Mouse (Mus musculus) left cerebral cortex, postnatal 36 days (tissue): ENCODE measurements at regions not wholly inside any gene's neighbourhood (a gene's known extent, or its start where the extent isn't known, plus 50 kb on each side); places are given as distances from the start of the nearest gene placed in this dataset.

Source experiments
- DNase-seq, 2 experiments: peaks; one replicate each; pipeline ENCODE4 v3.0.0; 2021 to 2022; ENCODE audit warnings: low spot score in 2 of 2, mixed read lengths in 1 of 2
- intact Hi-C: fragments of 180-260 bp; cut with DNase I; formaldehyde crosslinking; loops from one replicate; pipeline ENCODE4 v1.15.1; 2025

DNA sequence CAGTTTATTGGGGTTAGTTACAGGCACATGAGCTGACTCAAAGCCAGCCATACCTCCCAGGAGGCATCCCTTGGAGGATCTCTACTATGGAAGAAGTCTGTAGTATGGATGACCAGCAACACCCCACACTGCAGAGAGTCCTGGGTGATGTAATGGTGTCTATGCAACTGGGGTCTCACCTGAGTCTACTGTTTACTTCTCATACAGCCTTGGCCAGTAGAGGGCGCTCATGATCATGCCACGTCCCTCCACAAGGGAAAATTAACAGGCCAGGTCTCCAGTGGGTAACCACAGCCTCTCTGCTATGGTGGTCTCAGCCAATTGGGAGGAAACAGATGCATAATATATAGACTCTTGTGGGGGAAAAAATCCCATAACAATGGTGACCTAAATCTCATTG, 111.7 kb downstream of the Cdh26 start:
- intact Hi-C loops: no loop called here

DNA sequence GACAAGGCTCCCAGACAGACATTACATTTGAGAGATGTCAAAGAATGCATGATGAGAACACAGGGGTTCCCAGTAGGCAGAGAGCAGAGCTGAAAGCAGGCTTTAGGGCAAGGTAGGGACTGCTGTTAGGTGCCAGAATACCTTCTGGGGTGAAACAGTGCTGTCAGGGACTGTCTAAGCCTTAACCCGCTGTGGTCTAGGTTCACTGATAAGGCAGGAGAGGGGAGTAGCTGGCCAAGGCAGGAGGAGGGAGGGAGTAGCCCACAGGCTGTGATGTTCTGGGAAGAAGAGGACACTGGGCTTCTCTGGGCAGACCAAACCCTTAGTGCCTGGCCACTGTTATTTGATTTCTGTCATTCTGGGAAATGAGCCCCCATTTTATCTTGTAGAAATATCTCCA, 114.1 kb downstream of the Cdh26 start:
- intact Hi-C loops: no loop called here

More for the DNA sequence above, 111.7 kb downstream of the Cdh26 start:
- peak in 1 of 2 experiments; percentile 45 for DNase-seq

DNA sequence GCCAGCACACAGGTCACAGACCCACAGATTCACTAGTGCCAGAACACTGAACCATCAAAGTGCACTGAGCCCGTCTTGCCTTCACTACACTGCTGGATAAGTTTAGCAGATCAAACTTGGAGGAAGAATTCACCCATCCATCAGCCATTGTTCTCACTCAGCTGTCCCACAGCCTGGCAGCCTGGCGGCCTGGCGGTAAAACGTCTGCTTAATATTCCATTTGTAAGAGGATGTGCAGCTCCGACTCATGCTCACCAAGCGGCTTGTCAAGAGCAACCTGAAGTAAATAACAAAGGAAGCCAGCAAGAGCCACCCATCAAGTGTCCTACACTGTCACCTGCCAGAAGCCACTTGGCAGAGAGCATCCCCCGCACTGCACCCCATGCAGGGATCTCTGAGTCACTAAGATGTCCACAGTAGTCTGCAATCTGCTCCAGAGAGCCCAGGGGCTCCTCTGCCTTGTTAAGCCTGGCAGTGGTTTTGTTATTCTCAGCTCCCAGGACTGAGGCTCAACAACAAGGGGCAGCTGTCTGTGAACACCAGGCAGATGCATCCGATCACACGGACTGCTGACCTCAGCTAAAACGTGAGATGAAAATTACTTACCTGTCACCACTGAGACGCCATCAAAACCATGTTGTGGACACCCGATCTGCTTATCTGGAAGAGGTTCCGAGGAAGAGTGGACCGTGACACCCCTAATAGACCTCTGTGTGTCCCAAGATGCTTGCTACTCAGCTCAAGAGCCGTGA, 115.4 kb downstream of the Cdh26 start:
- DNase-seq: no peak
- intact Hi-C loops: no loop called here

More for the DNA sequence above, 114.1 kb downstream of the Cdh26 start:
- DNase-seq: no peak

DNA sequence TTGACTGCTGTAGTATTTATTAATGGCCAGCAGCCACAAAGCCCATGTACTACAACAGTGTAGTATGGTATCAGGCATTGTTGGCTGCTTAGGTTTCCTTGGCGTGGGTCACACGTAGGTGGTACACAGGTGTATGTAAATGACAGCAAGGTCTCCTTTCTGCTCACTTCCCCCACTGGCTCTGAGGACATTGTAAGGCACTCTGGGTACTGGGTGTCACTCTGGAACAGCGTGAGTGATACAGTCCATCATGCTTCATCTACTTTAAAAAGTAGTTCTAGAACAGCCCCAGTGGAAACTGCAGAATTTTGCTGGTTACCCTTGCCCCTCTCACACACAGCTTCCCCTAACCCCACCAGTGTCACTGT, 116.0 kb downstream of the Cdh26 start:
- intact Hi-C loops: no loop called here
- DNase-seq: no peak

DNA sequence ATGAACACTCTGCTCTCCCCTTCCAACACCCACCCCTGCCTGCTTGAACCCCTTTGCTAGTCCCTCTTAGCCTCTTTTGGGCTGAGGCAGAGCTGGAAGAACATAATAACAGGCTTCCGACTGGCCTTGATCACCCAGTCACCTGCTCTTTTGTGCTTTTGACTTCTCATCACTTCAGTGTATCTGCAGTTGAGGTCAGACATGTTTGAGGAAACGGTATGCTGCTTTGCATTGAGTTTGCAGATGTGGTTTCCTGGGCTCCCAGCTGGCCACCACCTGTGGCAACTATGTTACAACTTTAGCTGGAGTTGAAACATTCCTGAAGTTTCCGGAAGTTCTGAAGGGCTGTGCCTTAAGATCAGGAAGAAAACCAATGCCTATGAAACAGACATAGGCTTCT, 116.6 kb downstream of the Cdh26 start:
- no peak for DNase-seq
- intact Hi-C loops: no loop called here

DNA sequence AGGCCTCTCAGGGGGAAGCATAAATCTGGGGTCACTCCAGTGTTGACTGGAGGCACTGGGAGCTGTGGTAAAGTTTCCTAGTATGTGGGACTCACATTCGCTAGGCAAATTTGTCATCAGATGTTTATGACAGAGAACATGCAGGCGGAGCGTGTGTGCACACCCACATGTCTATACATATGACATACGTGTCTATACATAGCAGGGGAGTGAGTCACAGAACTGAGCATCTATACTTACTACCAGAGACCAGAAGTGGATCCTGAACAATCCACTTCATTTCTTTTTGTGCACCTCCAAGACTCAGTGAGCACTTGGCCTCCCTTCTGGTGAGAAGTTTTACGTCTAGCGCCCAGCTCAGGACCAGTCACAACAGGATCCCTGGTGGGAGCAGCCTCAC, 118.6 kb downstream of the Cdh26 start:
- intact Hi-C loops: no loop called here
- peak in 1 of 2 experiments; percentile 36 for DNase-seq

DNA sequence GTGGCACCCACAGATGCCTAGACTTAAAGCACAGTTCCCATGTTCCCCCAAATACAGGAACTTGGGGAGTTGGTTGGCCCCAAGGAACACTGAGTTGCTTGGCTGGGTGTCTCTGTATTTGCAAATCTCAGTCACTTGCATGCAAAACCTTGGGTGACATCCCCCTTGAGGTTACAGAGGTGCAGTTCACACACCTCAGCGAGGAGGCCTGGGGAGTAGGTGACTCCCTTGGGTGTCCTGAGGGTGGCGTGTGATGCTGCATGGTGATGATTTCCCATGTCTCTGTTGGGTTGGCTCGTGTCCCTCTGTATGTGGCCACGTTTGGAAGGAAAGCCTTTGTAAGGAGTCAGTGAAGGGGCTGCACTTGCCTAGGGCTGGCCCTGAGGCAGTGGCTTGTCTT, 123.4 kb downstream of the Cdh26 start:
- intact Hi-C loops: no loop called here

DNA sequence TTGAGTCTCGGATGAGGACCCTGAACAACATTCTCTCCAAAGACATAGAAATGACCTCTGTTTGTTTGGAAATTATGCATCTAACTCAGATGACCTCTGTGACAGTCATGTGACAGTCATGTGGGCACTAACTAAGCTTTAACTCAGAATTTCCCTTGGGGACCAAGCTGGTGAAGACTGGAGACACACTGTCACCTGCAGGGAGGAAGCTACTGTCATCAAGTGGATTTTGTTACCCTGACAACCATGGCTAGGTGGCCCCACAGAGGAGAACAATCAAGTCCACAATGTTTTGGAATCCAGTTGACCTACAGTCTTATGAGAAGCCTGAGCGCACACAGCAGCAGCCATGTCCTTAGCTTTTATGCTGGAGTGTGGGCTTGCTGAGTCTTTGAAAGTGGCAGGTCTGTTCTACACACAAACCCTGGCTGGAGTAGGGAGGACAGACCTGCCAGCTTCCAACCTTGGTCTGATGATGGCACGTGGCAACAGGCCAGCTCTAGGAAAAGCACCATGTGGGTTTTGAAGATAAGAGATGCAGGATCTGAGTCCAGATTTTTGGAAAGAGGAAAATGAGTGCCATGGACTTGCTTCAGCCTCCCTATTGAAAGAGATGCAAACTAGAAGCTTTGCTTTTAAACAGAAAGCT, 125.5 kb downstream of the Cdh26 start:
- intact Hi-C loops: no loop called here
- DNase-seq: no peak

More for the DNA sequence above, 123.4 kb downstream of the Cdh26 start:
- DNase-seq: no peak

DNA sequence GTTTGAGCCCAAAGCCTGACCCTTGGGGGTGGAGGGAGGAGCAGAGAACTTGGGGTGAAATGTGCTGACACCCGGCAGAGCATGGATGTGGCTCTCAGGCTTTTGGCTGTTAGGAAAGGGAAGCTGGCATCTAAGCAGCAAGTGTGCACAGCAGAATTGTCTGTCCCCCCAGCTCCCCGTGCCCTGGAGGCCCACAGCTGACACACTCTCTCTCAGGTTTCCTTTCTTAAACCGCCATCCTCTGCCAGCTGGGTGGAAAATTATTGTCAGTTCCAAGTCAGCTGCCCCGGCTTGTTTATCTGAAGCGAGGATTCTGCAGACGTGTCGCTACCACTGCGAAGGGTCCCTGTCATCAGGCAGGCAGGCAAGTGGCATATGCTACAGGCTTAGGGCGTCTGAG, 127.6 kb downstream of the Cdh26 start:
- DNase-seq: no peak

DNA sequence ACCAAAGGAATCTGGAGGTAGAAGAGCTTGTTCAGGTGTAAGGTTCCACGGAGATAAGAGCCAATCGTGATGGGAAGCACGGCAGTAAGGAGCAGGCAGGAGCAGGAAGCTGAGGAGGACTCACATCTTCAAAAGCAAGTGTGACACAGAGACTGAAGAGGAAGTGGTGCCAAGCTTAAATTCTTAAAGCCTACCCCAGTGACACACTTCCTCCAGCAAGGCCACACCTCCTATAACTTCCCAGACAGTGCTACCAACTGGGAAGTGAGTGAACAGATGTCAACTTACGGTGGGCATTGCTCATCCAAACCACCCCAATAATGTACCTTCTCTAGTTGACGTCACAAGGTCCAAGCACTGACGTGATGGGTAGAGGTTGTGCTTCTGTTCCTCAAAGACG, 133.0 kb downstream of the Cdh26 start:
- intact Hi-C loops: no loop called here
- no peak for DNase-seq

More for the DNA sequence above, 127.6 kb downstream of the Cdh26 start:
- intact Hi-C loops: no loop called here

DNA sequence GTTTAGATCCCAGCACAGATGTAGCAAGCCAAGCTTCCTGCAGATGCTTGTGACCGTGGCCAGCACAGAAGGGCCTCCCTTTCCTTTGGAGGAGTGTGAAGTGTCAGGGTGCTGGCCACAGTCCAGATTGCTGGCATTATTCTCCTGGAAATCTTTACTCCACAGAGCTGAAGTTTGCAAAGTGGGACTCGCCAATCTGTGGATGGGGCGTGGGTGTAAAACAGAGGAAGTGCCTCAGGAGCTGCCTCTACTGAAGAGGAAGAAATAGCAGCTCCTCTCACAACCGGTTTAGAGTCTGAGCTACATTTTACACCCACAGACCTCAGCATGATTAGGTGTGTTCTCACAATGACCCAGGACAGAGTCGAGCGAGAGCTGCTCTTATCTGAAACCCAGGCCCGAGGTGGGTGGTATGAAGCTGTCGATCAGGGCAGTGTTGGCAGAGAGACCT, 135.1 kb downstream of the Cdh26 start:
- peak; percentile 78 to 84 for DNase-seq
- intact Hi-C loops: no loop called here

DNA sequence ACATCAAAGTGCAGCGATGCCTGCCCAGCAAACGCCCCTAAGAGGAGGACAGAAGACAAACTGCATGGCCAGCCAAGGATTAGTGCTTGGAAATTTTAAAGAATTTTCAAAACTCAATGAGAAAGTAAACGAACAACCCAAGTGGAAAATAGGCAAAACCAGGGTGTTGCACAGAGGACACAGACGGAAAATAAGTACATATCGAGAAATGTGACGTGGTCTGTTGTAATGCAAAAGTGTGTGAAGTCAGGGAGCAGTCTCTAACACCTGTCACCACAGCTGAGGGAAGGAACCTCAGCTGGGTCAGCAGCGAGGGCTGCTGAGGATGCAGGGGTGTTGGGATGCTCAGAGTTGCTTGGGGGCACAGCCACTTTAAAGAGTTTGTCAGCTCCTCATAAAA, 137.2 kb downstream of the Cdh26 start:
- DNase-seq: no peak
- intact Hi-C loops: no loop called here

DNA sequence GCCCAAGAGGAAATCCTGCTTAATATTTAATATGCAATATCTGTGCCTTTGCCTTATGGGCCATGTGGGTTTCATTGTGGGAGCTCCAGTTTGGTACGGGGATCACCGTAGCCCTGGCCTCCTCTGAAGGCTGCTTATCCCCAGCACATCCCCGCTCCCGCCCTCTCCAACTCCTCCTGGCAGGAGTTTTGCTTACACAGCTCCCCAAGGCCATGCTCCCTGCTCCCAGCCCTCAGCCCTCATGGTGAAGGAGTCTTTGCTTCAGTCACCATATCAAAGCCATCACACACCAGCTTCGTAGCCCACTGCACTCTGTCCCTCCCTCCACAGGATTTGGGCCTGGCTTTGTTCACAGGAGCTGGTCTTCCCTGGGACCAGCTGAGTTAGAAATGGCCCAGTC, 142.0 kb downstream of the Cdh26 start:
- intact Hi-C loops: loop anchor here (10.0 kb wide), 2 partner anchors 182 to 872 kb away; partner anchors contain the start of gene Cdh4
- DNase-seq: no peak

DNA sequence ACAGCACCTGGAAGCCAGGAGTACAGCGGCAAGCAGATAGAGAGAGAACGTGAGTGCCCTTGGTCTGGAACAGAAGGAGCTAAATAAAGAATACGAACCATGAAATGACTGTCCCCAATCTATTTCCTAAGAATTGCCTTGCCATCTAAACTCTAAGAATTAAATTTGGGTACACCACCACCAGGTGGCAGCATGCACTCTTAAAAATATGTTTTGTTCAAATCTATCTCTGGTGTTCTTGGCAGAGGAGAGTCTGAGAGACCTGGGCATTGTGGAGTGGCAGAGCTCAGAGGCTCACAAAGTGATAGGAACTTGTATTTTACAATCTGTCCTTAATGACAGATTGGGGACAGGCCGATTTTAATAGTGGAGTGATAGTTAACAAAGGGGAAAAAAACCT, 144.5 kb downstream of the Cdh26 start:
- intact Hi-C loops: loop anchor here (2.0 to 10.0 kb wide), 4 partner anchors 90 to 1302 kb away; partner anchors contain the start of gene Cdh4

DNA sequence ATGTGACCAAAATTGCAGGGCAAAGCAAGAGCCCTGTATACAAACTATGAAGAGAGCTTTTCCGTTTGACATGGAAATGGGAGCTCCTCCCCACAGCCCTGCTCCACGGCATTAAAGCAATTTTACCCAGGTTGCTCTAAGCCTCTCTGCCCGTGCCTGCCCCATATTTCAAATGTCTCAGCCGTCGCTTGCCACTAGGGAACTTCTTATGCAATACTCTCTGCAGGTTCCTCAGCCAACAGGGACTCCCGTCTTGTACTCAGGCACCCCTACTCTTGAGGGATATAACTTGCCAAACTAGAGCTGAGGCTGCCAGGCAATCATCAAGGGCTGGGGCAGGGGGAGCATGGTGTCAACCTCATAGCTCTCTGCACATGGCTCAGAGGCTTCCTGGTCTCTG, 145.1 kb downstream of the Cdh26 start:
- intact Hi-C loops: loop anchor here (2.0 to 10.0 kb wide), 4 partner anchors 89 to 1302 kb away; partner anchors contain the start of gene Cdh4
- no peak for DNase-seq

More for the DNA sequence above, 144.5 kb downstream of the Cdh26 start:
- peak in 1 of 2 experiments; percentile 62 for DNase-seq

DNA sequence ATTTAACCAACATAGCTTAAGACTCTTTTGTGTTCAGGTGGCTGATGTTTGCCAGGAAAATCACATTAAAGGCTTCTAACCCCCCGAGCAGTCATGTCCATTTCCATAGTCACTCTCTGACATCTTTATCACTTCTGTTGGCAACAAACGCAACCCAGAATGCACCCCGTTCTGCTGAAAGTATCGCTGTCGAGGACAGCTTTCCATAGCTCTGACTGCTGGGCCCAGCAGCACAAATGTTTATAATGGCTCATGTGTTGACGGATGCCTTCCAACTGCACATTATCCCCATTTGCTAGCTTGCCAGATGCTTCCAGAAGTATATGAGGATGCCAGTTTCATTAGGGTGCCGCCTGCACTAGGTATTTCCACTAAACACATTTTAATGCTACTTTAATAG, 145.7 kb downstream of the Cdh26 start:
- intact Hi-C loops: loop anchor here (5.0 to 10.0 kb wide), 3 partner anchors 179 to 1301 kb away; partner anchors contain the start of gene Cdh4

DNA sequence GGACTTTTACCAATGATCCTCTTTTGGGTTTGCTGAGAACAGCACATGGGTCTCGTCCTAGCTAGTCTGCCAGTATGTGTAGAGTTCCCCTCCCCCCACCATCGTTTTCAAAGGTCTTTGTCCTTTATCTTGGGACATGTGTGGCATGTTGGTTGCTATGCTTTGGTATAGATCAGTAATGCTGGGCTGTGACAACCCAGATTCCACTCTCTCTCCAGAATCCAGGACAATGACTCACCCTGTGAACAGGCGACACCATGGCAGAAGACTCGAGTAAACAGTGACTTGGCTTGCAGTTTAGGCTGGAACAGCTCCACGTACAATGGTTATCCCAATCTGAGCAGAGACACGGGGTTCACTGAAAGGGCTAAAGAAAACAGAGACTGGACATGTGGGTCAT, 149.2 kb downstream of the Cdh26 start:
- DNase-seq: no peak
- intact Hi-C loops: loop anchor here (5.0 to 10.0 kb wide), 3 partner anchors 175 to 1298 kb away; partner anchors contain the start of gene Cdh4

More for the DNA sequence above, 145.7 kb downstream of the Cdh26 start:
- DNase-seq: no peak

DNA sequence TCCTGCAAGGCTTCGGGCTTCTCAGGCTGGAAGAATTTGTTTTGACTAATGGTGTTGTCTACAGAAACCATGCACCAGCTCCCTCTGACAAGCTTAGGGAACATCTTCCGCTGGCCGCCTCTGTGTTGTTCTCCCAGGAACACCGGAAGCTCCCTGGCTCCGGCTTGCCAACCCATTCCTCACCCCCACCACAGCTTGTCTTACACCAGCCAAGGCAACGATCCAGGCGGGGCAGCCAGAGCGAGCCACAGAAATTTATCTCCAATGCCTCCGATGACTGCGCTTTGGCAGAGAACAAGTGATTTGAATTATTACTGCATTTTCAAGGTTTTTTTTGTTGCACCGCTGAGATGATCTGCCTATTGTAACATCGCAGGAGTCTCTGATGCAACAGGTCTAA, 151.0 kb downstream of the Cdh26 start:
- intact Hi-C loops: no loop called here
- no peak for DNase-seq

DNA sequence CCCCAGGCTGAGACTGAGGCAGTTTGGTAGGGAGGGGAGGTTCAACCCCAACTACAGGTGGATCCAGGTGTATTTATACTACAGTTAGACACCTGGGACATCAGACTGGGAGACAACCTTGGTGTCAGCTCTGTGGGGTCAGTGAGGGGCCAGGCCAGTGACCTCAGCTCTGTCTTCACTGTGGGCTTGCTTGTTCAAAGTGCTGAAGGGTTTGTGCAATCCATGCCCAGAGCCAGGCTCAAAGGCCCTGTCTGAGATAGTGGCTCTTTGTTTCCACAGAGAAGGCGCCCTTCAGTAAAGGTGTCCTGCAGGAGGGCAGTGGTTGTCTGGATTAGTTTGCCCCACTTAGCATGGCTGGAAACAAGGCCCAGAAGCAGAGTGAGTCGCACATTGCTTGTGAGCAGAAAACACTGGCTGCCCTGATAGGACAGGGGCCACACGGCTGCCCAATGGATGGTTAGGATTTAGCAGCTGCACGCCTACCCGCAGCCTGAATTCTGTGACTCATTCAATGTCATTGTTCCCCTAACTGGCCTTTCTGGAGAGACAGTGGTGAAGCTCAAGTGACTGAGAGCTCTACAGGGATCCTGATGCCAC, 154.7 kb downstream of the Cdh26 start:
- no peak for DNase-seq
- intact Hi-C loops: no loop called here

DNA sequence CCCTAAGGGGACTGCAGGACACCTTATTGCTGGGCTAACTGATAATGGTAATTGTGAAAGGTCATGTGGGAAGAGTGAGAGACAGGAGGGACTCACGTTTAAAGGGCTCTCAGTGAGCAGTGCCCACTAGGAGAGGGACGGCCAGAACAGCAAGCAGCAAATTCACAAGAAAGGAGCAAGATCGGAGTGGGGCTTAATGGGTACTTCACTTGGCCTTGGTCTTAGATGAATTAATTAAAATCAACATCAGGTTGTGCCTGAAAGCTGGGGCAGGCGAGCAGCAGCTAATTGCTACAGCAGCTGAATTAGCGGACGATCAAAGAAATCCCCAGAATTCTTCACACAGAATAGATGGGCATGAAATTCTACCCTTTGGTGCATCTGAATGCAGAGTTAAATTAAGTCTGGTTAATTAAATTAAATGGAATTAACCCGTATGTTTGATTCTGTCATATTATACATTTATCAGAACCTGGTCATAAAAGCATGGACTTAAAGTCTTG, 156.9 kb downstream of the Cdh26 start:
- intact Hi-C loops: no loop called here
- DNase-seq: no peak
